Mouse (Mus musculus): ENCODE data around the gene Pitpna.

DNA sequence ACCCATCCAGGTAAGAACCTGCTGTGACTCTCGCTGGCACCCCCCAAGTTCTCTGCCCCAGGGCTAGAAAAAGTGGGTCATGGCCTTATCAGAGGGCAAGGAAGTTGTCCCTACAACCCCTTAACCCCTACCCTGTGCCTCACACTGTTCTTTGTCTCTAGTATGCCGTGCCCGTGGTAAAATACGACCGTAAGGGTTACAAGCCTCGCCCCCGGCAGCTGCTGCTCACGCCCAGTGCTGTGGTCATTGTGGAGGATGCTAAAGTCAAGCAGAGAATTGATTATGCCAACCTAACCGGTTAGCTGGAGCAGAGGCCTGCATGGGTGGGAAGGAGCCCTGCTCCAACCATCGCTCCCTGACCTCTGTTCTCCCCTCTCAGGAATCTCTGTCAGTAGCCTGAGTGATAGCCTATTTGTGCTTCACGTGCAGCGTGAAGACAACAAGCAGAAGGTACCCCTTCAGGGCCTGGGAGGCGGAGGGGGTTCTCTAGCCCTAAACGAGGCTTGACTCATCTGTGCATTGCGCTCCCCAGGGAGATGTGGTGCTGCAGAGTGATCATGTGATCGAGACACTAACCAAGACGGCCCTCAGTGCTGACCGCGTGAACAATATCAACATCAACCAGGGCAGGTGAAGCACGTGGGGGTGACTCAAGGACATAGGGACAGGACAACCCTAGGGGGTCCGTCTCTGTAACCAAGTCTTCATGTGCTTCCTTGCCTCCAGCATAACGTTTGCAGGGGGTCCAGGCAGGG is 83.7 kb downstream of the Pitpna start:
- no peak for TF ChIP-seq ZC3H11A (IDR thresholded peaks at IDR 0.05; ENCODE audit: borderline replicate concordance, low read depth, low read length)
- no peak for TF ChIP-seq MAFK (IDR thresholded peaks at IDR 0.05; ENCODE audit: insufficient read depth, low read depth, low read length)
- TF ChIP-seq CHD2 (IDR thresholded peaks at IDR 0.05; ENCODE audit: low read depth, low read length): no peak
- TF ChIP-seq HCFC1 (IDR thresholded peaks at IDR 0.05; ENCODE audit: borderline replicate concordance, insufficient read depth, low read length): no peak
